Mouse (Mus musculus): ENCODE results near the gene Nr1h3.

DNA sequence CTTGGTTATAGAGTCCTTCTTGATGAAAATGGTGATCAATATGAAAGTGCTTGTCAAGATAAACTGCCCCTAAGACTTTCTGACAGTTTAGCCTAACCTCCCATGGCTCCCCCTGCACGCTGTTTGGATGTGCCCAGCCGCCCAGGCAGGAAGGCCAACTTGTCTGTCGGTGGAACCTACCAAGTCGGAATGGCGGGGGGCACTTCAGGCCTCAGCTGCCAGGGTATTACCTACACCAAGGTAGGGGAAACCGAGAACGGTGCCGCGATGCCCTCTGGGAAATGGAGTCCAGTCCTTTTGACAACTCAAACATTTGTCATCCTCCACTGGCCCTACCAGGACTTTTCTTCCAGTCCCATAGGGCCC lies 19.5 kb downstream of the Nr1h3 start:
- TF ChIP-seq CTCF (IDR thresholded peaks at IDR 0.05; ENCODE audit: borderline replicate concordance, control insufficient read depth, extremely low read depth, insufficient read depth, low read length, poor library complexity) (no peak), POLR2A (IDR thresholded peaks at IDR 0.05; ENCODE audit: control insufficient read depth, extremely low read depth, insufficient read depth, low read length, poor library complexity) (no peak)
